Mouse (Mus musculus): ENCODE data around the gene Plcb1. TPM values are rescaled to one million over a fixed set of nuclear protein-coding genes. Genes with fewer than 3 reads are reported as not detected.
A peak's percentile ranks its signal among the peaks of the same experiment; 100 is the strongest.

The Plcb1 gene
- polyA plus RNA-seq, 1 experiment from 2014 or later = 48.3 TPM

GRCm38 (mm10) chr2:135053391-135053790, 267.5 kb downstream of the Plcb1 start:
- no peak overlapping the region for H3K4me3 ChIP-seq
- no peak for ATAC-seq (ENCODE audit: low FRiP score)
- H3K36me3 ChIP-seq = no peaks in the 10 kb centered on the region
- no peaks in the 10 kb centered on the region for H3K27me3 ChIP-seq
- H3K27ac ChIP-seq = no peak overlapping the region
- 94% methylated on average over 3 of the region's 3 CpGs for WGBS
- no peak overlapping the region for H3K4me2 ChIP-seq
- no peaks in the 10 kb centered on the region for H3K9me3 ChIP-seq
- no peak overlapping the region for H3K9ac ChIP-seq
- H3K4me1 ChIP-seq (replicated peaks) = no peaks in the 10 kb centered on the region

GRCm38 (mm10) chr2:135067419-135067818, 281.6 kb downstream of the Plcb1 start:
- no peak overlapping the region for H3K9ac ChIP-seq
- no peak overlapping the region for H3K4me3 ChIP-seq
- H3K27me3 ChIP-seq = no peaks in the 10 kb centered on the region
- ATAC-seq (ENCODE audit: low FRiP score) = no peak
- no peak overlapping the region for H3K27ac ChIP-seq
- H3K36me3 ChIP-seq = no peaks in the 10 kb centered on the region
- no peak overlapping the region for H3K4me2 ChIP-seq
- H3K9me3 ChIP-seq = no peaks in the 10 kb centered on the region
- no peaks in the 10 kb centered on the region for H3K4me1 ChIP-seq (replicated peaks)

GRCm38 (mm10) chr2:135071349-135071748, 285.5 kb downstream of the Plcb1 start:
- 0 out of 2 replicates have a peak, but pooled peaks have one; percentile 24 for ATAC-seq (ENCODE audit: low FRiP score)
- no peaks in the 10 kb centered on the region for H3K4me1 ChIP-seq (replicated peaks)
- H3K9ac ChIP-seq = no peak overlapping the region
- H3K27ac ChIP-seq = no peak overlapping the region
- H3K4me3 ChIP-seq = no peak overlapping the region
- H3K27me3 ChIP-seq = no peaks in the 10 kb centered on the region
- no peaks in the 10 kb centered on the region for H3K9me3 ChIP-seq
- H3K4me2 ChIP-seq = no peak overlapping the region
- H3K36me3 ChIP-seq = no peaks in the 10 kb centered on the region
- WGBS = 74% methylated on average over 4 of the region's 4 CpGs

- ATAC-seq (ENCODE audit: low FRiP score) = no peak
- Histone ChIP-seq H3K9ac (no peak overlapping the region), H3K27me3 (no peaks in the 10 kb centered on the region), H3K36me3 (no peaks in the 10 kb centered on the region), H3K4me2 (no peak overlapping the region), H3K4me3 (no peak overlapping the region), H3K9me3 (no peaks in the 10 kb centered on the region), H3K4me1 (replicated peaks) (no peaks in the 10 kb centered on the region), H3K27ac (no peak overlapping the region)
- 82% methylated on average over 5 of the region's 5 CpGs for WGBS
Observed at GRCm38 (mm10) chr2:135072503-135072902, 286.6 kb downstream of the Plcb1 start.

- Histone ChIP-seq H3K9ac (no peak overlapping the region), H3K27me3 (no peaks in the 10 kb centered on the region), H3K9me3 (no peaks in the 10 kb centered on the region), H3K36me3 (no peaks in the 10 kb centered on the region), H3K4me1 (replicated peaks) (no peaks in the 10 kb centered on the region), H3K27ac (no peak overlapping the region), H3K4me2 (no peak overlapping the region), H3K4me3 (no peak overlapping the region)
- WGBS = 85% methylated on average over 5 of the region's 5 CpGs
- no peak for ATAC-seq (ENCODE audit: low FRiP score)
Observed at GRCm38 (mm10) chr2:135073014-135073413, 287.1 kb downstream of the Plcb1 start.

- H3K4me2 ChIP-seq = no peak overlapping the region
- H3K9me3 ChIP-seq = no peaks in the 10 kb centered on the region
- H3K36me3 ChIP-seq = no peaks in the 10 kb centered on the region
- no peak overlapping the region for H3K27ac ChIP-seq
- no peaks in the 10 kb centered on the region for H3K4me1 ChIP-seq (replicated peaks)
- H3K27me3 ChIP-seq = no peaks in the 10 kb centered on the region
- ATAC-seq (ENCODE audit: low FRiP score) = no peak
- no peak overlapping the region for H3K4me3 ChIP-seq
- H3K9ac ChIP-seq = no peak overlapping the region
- WGBS = 89% methylated on average over 1 of the region's 1 CpGs
Observed at GRCm38 (mm10) chr2:135075375-135075774, 289.5 kb downstream of the Plcb1 start.

GRCm38 (mm10) chr2:135092588-135093162, 306.8 kb downstream of the Plcb1 start:
- Histone ChIP-seq H3K27me3 (no peaks in the 10 kb centered on the region), H3K9ac (no peak overlapping the region), H3K4me2 (no peak overlapping the region), H3K27ac (no peak overlapping the region), H3K36me3 (no peaks in the 10 kb centered on the region), H3K4me1 (replicated peaks) (0 out of 2 replicates have a peak, but pooled peaks cover 4% of the 10 kb centered on the region), H3K9me3 (no peaks in the 10 kb centered on the region), H3K4me3 (no peak overlapping the region)
- ATAC-seq (ENCODE audit: low FRiP score) = no peak
- WGBS = 78% methylated on average over 5 of the region's 5 CpGs

- Histone ChIP-seq H3K9ac (no peak overlapping the region), H3K27me3 (no peaks in the 10 kb centered on the region), H3K9me3 (no peaks in the 10 kb centered on the region), H3K4me3 (no peak overlapping the region), H3K36me3 (no peaks in the 10 kb centered on the region), H3K4me2 (no peak overlapping the region), H3K4me1 (replicated peaks) (peaks cover 4% of the 10 kb centered on the region; the same call in 1 of the 2 replicates), H3K27ac (peak overlapping the region; percentile 8; the same call in 1 of the 2 replicates)
- WGBS = 20% methylated on average over 4 of the region's 4 CpGs
- ATAC-seq (ENCODE audit: low FRiP score) = peak; percentile 71
Observed at GRCm38 (mm10) chr2:135101292-135101691, 315.4 kb downstream of the Plcb1 start.

GRCm38 (mm10) chr2:135101943-135102342, 316.1 kb downstream of the Plcb1 start:
- H3K27me3 ChIP-seq = no peaks in the 10 kb centered on the region
- H3K4me3 ChIP-seq = no peak overlapping the region
- peak; percentile 77 for ATAC-seq (ENCODE audit: low FRiP score)
- H3K4me2 ChIP-seq = no peak overlapping the region
- H3K9ac ChIP-seq = no peak overlapping the region
- 34% methylated on average over 1 of the region's 1 CpGs for WGBS
- peak overlapping the region; percentile 66; the same call in 1 of the 2 replicates for H3K27ac ChIP-seq
- H3K4me1 ChIP-seq (replicated peaks) = no peaks in the 10 kb centered on the region; the same call in 1 of the 2 replicates
- no peaks in the 10 kb centered on the region for H3K36me3 ChIP-seq
- no peaks in the 10 kb centered on the region for H3K9me3 ChIP-seq

- Histone ChIP-seq H3K27ac (no peak overlapping the region), H3K27me3 (no peaks in the 10 kb centered on the region), H3K9me3 (no peaks in the 10 kb centered on the region), H3K4me2 (no peak overlapping the region), H3K4me1 (replicated peaks) (peaks cover 5% of the 10 kb centered on the region), H3K4me3 (no peak overlapping the region), H3K36me3 (no peaks in the 10 kb centered on the region), H3K9ac (no peak overlapping the region)
- ATAC-seq (ENCODE audit: low FRiP score) = no peak
- 93% methylated on average over 4 of the region's 4 CpGs for WGBS
Observed at GRCm38 (mm10) chr2:135106649-135107048, 320.8 kb downstream of the Plcb1 start.

- Histone ChIP-seq H3K4me3 (no peak overlapping the region), H3K36me3 (no peaks in the 10 kb centered on the region), H3K27me3 (no peaks in the 10 kb centered on the region), H3K4me1 (replicated peaks) (peaks cover 8% of the 10 kb centered on the region), H3K9me3 (no peaks in the 10 kb centered on the region), H3K4me2 (no peak overlapping the region), H3K9ac (no peak overlapping the region), H3K27ac (no peak overlapping the region)
- ATAC-seq (ENCODE audit: low FRiP score) = no peak
- whole genome bisulfite sequencing = 41% methylated on average over 2 of the region's 2 CpGs
Observed at GRCm38 (mm10) chr2:135108607-135109006, 322.7 kb downstream of the Plcb1 start.

GRCm38 (mm10) chr2:135114501-135115128, 328.7 kb downstream of the Plcb1 start:
- Histone ChIP-seq H3K27me3 (no peaks in the 10 kb centered on the region), H3K4me1 (replicated peaks) (peaks cover 19% of the 10 kb centered on the region), H3K9me3 (no peaks in the 10 kb centered on the region), H3K9ac (no peak overlapping the region), H3K4me2 (no peak overlapping the region), H3K4me3 (no peak overlapping the region), H3K36me3 (no peaks in the 10 kb centered on the region), H3K27ac (no peak overlapping the region; the same call in 1 of the 2 replicates)
- 64% methylated on average over 3 of the region's 3 CpGs for WGBS
- 0 out of 2 replicates have a peak, but pooled peaks have one; percentile 33 for ATAC-seq (ENCODE audit: low FRiP score)

- 80% methylated on average over 4 of the region's 4 CpGs for WGBS
- Histone ChIP-seq H3K4me1 (replicated peaks) (no peaks in the 10 kb centered on the region), H3K4me2 (no peak overlapping the region), H3K36me3 (no peaks in the 10 kb centered on the region), H3K27ac (no peak overlapping the region), H3K9me3 (no peaks in the 10 kb centered on the region), H3K9ac (no peak overlapping the region), H3K4me3 (no peak overlapping the region), H3K27me3 (no peaks in the 10 kb centered on the region)
- peak; percentile 67 for ATAC-seq (ENCODE audit: low FRiP score)
Observed at GRCm38 (mm10) chr2:135123057-135123456, 337.2 kb downstream of the Plcb1 start.

Measured in hindbrain, embryonic 13.5 days (tissue).